ENCODE assay signal across 33 mouse cellular contexts in genomic region chr1:69519356-69519755, GRCm38 (mm10).
DNase-seq lines count a peak whose midpoint lies in the region; ATAC-seq and TF ChIP-seq lines count a peak whose summit lies in the region.
"Had no signal": no experiment of that assay in that cellular context is flagged by ENCODE, and none has a peak within 500 bp of the region (broad histone marks: within the 10 kb centered on the region; RNA-seq: fewer than 3 reads in every experiment).

No protein-coding gene starts in this region.

- H3K27ac ChIP-seq in forebrain, embryonic 16.5 days (ENCODE audit: low read length), result no peak overlapping the region
- H3K27ac ChIP-seq in forebrain, embryonic 11.5 days (ENCODE audit: low read depth, low read length), result no peak overlapping the region
- H3K27ac ChIP-seq: forebrain, embryonic 13.5 days; hindbrain, embryonic 12.5 days; hindbrain, postnatal 0 days; intestine, embryonic 15.5 days; kidney, postnatal 0 days; limb, embryonic 12.5 days; liver, embryonic 15.5 days; lung, embryonic 15.5 days; midbrain, embryonic 12.5 days; neural tube, embryonic 12.5 days; stomach, postnatal 0 days had no signal

- no peak overlapping the region for H3K9ac ChIP-seq in forebrain, embryonic 16.5 days (replicated peaks; ENCODE audit: low read depth, low read length)
- H3K9ac ChIP-seq in forebrain, embryonic 11.5 days (ENCODE audit: low read length), result no peak overlapping the region
- H3K9ac ChIP-seq: forebrain, embryonic 13.5 days; hindbrain, embryonic 12.5 days; intestine, embryonic 15.5 days; limb, embryonic 12.5 days; liver, embryonic 15.5 days; lung, embryonic 15.5 days; midbrain, embryonic 12.5 days; neural tube, embryonic 12.5 days had no signal

- no peak for TF ChIP-seq POLR2A in brain, embryonic 14.5 days (IDR thresholded peaks at IDR 0.05; ENCODE audit: borderline replicate concordance, extremely low read depth, insufficient read depth, insufficient read length, poor library complexity, severe bottlenecking)

- no peaks in the 10 kb centered on the region for H3K36me3 ChIP-seq in forebrain, embryonic 16.5 days (ENCODE audit: control insufficient read depth, insufficient read depth)
- H3K36me3 ChIP-seq in forebrain, embryonic 11.5 days (ENCODE audit: control insufficient read depth, insufficient read depth, low read length), result no peaks in the 10 kb centered on the region
- H3K36me3 ChIP-seq: hindbrain, embryonic 12.5 days; intestine, embryonic 15.5 days; limb, embryonic 12.5 days; liver, embryonic 15.5 days; lung, embryonic 15.5 days; midbrain, embryonic 12.5 days; neural tube, embryonic 12.5 days had no signal

- 66% methylated on average over 4 of the region's 4 CpGs for WGBS in forebrain, embryonic 16.5 days
- WGBS in forebrain, embryonic 11.5 days, result 96% methylated on average over 4 of the region's 4 CpGs

- no peak for TF ChIP-seq CTCF in brain, embryonic 14.5 days (IDR thresholded peaks at IDR 0.05; ENCODE audit: borderline replicate concordance, extremely low read depth, insufficient read depth, insufficient read length)

- no peaks in the 10 kb centered on the region; the same call in 1 of the 2 replicates for H3K4me1 ChIP-seq in forebrain, embryonic 16.5 days (replicated peaks; ENCODE audit: control insufficient read depth, insufficient read depth, low read length)
- no peaks in the 10 kb centered on the region for H3K4me1 ChIP-seq in forebrain, embryonic 11.5 days (replicated peaks; ENCODE audit: control insufficient read depth, insufficient read depth, low read length)
- H3K4me1 ChIP-seq: forebrain, embryonic 13.5 days; hindbrain, embryonic 12.5 days; intestine, embryonic 15.5 days; limb, embryonic 12.5 days; lung, embryonic 15.5 days; midbrain, embryonic 12.5 days; neural tube, embryonic 12.5 days had no signal

- no peak for DNase-seq in forebrain, embryonic 11.5 days (ENCODE audit: low spot score)
- DNase-seq in Muller cell, postnatal 12 days (ENCODE audit: inconsistent ontology term), result peak; percentile 24
- peak; percentile 53 for DNase-seq in brain, embryonic 14.5 days (ENCODE audit: low read depth)
- peak; percentile 75 for DNase-seq in layer of hippocampus, adult 9-11 months
- no peak for DNase-seq in adrenal gland, adult (ENCODE audit: inconsistent age in 2 of 2, low spot score in 1 of 2)
- no peak for DNase-seq in gastrocnemius, adult 8-10 months (ENCODE audit: low spot score in 2 of 2)
- DNase-seq: adrenal gland, adult 8-10 months; cerebellum, adult 18-20 months; gastrocnemius, postnatal 14 days; heart, postnatal 36 days; kidney, adult 8-10 months; kidney, postnatal 4 days; lung, postnatal 36 days; right cerebral cortex, adult 18-20 months; right cerebral cortex, postnatal 4 days; thymus, adult 2 months; thymus, postnatal 4 days had no signal

- no peaks in the 10 kb centered on the region for H3K9me3 ChIP-seq in forebrain, embryonic 16.5 days (ENCODE audit: control insufficient read depth, low read length)
- H3K9me3 ChIP-seq in forebrain, embryonic 11.5 days (ENCODE audit: control insufficient read depth, low read length), result no peaks in the 10 kb centered on the region
- H3K9me3 ChIP-seq: forebrain, embryonic 13.5 days; hindbrain, embryonic 12.5 days; intestine, embryonic 15.5 days; limb, embryonic 12.5 days; liver, embryonic 15.5 days; lung, embryonic 15.5 days; megakaryocyte, embryonic 14.5 days; midbrain, embryonic 12.5 days; neural tube, embryonic 12.5 days had no signal

- ATAC-seq in forebrain, embryonic 16.5 days, result 0 out of 2 replicates have a peak, but pooled peaks have one; percentile 43
- ATAC-seq in forebrain, embryonic 11.5 days (replicated peaks; ENCODE audit: low FRiP score), result no peak
- ATAC-seq: forebrain, embryonic 13.5 days; hindbrain, postnatal 0 days; intestine, embryonic 15.5 days had no signal

- no peaks in the 10 kb centered on the region for H3K27me3 ChIP-seq in forebrain, embryonic 16.5 days (replicated peaks; ENCODE audit: control insufficient read depth, insufficient read depth, low read length)
- no peaks in the 10 kb centered on the region for H3K27me3 ChIP-seq in forebrain, embryonic 11.5 days (ENCODE audit: control insufficient read depth, insufficient read depth, low read length)
- H3K27me3 ChIP-seq: forebrain, embryonic 13.5 days; hindbrain, embryonic 12.5 days; intestine, embryonic 15.5 days; limb, embryonic 12.5 days; liver, embryonic 15.5 days; lung, embryonic 15.5 days; megakaryocyte, embryonic 14.5 days; midbrain, embryonic 12.5 days; neural tube, embryonic 12.5 days had no signal

- no peak overlapping the region for H3K4me2 ChIP-seq in forebrain, embryonic 16.5 days (ENCODE audit: low read length)
- no peak overlapping the region for H3K4me2 ChIP-seq in forebrain, embryonic 11.5 days (ENCODE audit: low read depth, low read length, severe bottlenecking)
- H3K4me2 ChIP-seq: forebrain, embryonic 13.5 days; heart, embryonic 11.5 days; hindbrain, embryonic 12.5 days; intestine, embryonic 15.5 days; limb, embryonic 12.5 days; liver, embryonic 15.5 days; lung, embryonic 15.5 days; midbrain, embryonic 12.5 days; neural tube, embryonic 12.5 days had no signal

- no peak overlapping the region for H3K4me3 ChIP-seq in forebrain, embryonic 16.5 days (replicated peaks; ENCODE audit: low read length)
- H3K4me3 ChIP-seq in forebrain, embryonic 11.5 days (ENCODE audit: low read depth, low read length), result no peak overlapping the region
- H3K4me3 ChIP-seq: erythroblast, embryonic 14.5 days; forebrain, embryonic 13.5 days; hindbrain, embryonic 12.5 days; intestine, embryonic 15.5 days; limb, embryonic 12.5 days; liver, embryonic 15.5 days; lung, embryonic 15.5 days; megakaryocyte, embryonic 14.5 days; midbrain, embryonic 12.5 days; myocyte; neural tube, embryonic 12.5 days had no signal

Comparison
In these comparisons a context has a peak if more than half of its experiments do, and no peak if none do; other contexts are left out.
1. DNase-seq: peak in Muller cell, postnatal 12 days (single experiment), brain, embryonic 14.5 days (single experiment) and layer of hippocampus, adult 9-11 months (single experiment); none in forebrain, embryonic 11.5 days (single experiment), adrenal gland, adult (0 of 2) and gastrocnemius, adult 8-10 months (0 of 2).